Mouse (Mus musculus): ENCODE measurements around the gene Polk.

The Polk gene

DNA sequence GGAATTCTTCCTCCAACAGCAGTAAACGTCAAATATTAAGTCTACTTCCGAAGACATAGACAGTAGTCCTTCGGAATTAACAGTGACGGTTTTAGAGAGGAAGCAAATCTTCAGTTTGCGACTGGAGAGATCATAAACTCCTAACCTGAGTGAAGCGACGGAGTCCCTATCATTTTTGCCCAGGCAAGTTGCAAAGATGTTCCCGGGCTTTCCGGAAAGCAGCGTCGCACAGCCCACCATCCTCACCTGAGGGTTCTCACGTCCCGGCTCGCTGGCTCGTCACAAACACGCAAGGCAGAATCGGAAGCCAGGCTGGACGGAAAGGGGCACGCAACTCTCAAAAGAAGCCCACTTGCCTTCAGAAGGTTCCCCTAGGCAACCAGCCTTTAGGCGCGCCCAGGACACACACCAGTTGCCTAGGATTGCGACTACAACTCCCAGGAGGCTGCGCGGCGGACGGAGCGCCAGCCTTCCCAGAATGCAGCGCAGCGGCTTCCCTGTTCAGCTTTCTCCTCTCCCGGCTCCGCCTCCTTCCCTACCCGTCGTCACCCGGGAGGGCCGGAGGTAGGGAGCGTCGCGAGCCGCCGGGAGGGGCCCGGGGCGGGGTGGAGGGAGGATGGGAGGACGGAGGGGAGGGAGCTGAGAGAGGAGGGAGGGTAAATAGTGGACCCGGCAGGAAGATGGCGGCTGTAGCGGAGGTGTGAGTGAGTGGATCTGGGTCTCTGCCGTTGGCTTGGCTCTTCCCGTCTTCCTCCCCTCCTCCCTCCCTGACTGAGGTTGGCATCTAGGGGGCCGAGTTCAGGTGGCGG is at the start of gene Polk, which contains the start of gene Col4a3bp:
Gene Polk (minus strand): TSS at position 499 of the 809 bp plus-strand sequence.
Gene Col4a3bp (plus strand): TSS at position 538 of the 809 bp plus-strand sequence.
- DNase-seq = peak; percentile 98

DNA sequence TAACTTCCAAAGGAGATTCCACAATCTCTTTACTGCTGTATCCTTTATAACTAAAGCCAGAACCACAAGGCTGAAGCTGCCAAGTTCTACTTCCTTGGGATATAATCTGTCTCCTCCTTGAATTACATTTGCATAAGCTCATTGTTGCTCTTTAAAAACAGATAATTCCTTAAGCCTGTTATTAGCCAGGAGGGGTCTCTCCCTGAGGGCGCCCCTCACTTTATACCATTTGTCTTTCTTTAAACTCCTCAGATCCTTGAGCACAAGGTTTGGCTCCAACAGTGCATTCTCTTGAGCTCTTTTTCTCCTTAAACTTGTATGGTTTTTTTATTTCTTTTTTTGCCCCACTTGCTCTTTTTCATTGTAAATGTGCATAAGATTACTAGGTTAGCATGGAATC is 46.3 kb upstream of the Polk start:
- no peak for DNase-seq

DNA sequence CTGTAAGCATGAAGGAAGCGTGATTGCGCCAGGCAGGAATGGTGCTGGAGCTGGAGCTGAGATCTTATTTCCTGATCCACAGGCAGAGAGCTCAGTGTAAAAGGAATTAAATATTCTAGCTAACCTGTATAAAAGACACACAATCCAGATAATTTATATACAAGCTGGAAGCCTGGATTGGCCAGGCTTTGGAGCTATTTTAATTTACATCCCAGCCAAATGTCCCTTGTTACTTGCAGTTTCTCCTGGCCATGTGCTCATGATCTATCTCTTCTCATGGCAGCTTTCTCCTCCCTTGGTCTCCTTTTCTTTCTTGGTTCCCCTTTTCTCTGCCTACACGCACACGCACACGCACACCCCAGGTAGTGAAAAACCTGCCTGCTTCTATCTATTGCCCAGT is 44.2 kb upstream of the Polk start:
- DNase-seq = no peak

DNA sequence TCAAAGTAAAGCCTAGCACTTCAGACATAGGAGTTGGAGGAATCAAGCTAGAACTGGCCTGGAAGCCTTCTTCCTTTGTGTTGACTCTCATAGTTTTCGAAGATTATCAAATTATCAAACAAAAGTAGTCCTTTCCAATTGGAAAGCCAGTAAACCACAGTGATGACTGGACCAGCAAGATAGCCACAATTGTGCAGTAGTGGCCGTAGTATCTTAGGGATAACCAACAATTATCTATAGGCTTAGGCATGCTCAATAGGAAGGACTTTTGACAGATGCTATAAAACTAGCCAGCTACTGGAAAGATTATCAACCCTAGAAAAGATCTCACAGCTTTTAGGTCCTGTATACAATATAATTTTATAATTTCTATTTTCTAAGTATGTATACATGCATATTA is 41.8 kb upstream of the Polk start:
- DNase-seq = no peak

DNA sequence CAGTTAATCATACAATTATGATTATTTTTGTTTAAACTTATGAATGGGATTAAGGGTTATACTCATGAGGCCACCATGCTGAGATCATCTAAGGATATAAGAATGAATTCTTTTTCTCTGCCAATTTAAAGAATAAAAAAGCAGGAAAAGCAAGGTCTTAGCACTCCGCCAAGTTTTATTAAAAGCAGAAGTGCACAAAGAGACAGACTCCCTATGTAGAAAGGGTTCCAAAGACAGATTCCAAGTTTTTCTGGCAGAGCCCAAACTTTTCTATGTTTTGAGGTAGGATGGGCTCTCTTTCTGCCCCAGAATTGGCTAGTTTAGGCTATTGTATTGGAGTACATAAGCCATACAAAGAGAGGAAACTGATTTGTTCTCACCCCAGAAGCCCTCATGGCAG is 37.6 kb upstream of the Polk start:
- DNase-seq = no peak

DNA sequence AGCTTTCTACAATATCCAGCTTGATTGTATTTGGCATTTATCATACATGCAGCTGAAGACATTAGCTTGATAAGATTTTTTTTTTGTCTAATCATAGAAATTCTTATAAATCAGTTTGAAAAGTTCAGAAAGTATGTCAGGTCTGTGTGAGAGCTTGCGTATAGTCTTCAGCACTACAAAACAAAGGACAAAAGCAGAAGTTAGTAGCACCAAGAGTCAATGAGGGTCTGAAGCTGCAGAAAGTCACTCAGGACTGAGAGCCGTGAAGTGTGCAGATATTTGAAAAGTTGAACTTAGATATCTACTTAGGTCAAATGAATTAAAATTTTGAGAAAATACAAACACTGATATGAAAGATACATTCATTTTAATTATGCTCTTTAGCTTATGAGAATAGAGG is 36.7 kb upstream of the Polk start:
- no peak for DNase-seq

DNA sequence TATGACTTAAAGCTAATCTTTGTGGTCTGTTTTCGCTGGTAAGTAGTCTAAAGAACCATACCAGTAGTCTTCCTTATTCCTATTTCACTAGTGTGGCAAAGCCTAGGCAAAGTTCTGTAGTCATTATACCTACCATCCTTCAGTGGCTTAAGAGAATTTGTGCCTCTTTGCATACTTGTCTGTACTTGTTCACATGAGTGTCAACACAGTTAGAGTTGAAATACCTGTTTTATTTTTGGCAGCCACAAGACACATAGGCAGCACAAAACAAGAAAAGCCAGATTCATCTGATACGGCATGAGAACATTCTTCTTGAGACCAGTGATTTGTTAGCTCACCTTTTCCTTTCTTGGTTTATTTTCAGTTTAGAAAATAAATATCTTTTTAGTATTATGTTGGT is 31.8 kb upstream of the Polk start:
- peak; percentile 38 for DNase-seq

DNA sequence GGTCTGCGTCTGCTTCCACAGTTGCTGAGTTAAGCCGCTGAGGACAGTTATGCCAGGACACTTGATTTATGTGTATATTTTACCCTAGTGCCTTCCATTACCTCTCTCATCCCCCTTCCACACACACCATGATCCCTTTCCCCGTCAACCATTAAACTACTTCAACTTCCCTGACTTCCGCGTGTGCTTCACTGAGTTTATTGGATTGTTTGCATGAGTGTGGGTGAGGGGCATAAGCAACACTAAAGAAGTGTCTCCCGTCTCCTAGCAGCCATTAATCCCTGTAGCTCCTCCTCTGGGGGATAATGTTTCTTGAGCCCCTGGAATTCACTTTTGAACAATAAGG is 28.6 kb upstream of the Polk start:
- DNase-seq = no peak

DNA sequence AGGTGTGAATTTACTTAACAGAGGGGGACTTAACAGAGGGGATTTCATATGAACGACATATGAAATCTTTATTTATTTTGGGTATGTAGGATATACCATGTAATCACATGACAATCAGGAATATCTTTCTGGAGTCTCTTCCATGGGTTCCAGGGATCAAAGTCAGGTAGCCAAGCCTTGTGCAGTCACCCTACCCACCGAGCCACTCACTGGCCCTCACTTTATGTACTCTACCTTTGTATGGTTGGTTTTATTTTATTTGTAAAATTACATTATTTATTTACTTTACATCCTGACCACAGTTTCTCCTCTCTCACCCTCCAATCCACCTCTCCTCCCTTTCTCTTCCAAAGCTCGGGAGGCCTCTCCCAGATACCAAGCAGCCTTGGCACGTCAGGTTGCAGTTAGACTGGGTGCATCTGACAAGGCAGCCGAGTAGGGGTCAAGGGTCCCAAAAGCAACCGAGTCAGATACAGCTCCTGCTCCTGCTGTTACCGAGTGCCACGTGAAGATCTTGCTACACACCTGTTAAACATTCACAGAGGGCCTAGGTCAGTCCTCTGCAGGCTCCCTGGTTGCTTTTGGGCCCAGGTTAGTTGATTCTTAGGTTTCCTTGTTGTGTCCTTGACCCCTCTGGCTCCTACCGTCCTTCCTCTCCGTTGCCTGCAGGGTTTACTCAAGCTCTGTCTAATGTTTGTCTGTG is 28.1 kb upstream of the Polk start:
- peak; percentile 95 for DNase-seq

DNA sequence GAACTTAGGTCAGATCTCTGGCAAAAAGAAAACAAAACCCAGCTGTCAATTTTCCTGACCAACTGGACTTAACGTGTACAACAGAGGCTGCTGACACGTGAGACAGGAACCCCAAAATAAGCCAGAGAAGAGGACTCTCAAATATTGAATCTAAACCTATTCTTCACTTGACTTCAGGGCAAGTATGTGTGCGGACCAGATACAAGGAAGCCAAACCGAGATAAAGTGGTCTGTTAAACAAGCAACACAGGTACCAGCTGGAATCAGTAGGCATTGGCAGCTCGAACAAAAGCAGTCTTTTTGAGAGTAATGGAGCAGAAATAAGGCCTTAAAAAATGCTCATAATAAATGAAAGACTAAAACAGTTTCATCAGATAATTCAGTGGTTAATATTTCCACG is 25.6 kb upstream of the Polk start:
- DNase-seq = no peak

DNA sequence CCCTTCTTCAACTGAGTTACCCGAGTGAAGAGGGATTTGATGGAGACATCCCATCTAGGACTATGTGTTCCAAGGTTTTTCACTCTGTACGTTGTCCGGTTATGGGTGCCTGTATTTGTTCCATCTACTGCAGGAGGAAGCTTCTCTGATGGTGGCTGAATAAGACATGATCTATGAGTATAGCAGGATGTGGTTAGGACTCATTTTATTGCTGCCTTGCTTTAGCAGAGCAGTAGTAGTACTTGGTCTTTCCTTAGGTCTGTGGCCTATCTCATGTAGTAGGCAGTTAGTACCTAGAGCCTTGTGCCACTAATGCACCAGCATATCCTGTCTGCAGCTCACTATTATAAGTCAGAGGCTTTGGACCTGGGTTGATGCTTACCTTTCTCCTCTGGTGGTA is 12.7 kb upstream of the Polk start:
- DNase-seq = no peak

DNA sequence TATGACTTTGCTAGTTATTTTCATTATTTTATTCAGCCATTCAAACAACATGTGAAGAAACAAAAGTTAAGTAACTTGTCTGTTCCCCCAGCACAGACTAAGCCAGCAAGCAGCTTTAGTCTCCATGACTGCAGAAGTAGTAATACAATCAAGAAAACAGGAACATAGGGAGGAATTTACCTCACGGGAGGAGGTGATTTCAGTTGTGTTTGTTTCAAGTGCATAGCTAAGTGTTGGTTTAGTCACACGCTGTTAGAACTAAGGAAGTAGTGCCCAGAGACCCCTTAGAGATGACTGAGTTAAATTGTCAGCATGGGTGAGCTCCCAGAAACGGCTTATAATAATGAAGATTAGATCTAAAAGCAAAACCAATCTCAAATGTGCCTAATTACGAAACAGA is 5.6 kb upstream of the Polk start:
- no peak for DNase-seq

DNA sequence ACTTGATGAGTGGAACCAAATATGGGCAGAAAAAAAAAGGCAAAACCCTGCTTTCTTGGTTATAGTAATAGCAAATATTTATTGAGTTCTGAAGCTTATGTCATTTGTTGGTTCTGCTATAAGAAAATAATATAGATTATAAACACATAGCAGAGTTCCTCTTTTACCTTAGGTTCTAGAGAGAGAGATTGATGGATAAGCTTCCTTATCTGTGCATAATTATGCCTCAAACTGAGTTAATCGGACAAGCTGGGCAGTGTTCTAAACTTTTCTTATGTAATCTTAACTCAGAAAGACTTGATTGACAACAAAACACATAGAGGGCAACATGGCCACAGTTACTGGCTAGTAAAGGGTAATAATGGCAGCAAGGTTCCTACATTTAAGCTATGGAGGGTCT is 4.9 kb upstream of the Polk start:
- DNase-seq = no peak

DNA sequence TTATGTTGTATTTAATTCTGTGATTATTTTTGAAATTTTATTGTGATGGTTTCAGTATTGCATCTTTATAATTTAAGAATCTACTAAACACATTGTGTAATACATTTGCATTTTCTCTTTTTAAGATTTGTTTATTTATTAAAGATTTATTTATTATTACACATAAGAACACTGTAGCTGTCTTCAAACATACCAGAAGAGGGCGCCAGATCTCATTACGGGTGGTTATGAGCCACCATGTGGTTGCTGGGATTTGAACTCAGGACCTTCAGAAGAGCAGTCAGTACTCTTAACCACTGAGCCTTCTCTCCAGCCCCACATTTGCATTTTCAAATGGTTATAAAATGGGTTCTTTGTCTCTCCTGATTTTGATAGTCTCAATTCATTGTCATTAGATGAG is 2.1 kb upstream of the Polk start:
- DNase-seq = no peak

DNA sequence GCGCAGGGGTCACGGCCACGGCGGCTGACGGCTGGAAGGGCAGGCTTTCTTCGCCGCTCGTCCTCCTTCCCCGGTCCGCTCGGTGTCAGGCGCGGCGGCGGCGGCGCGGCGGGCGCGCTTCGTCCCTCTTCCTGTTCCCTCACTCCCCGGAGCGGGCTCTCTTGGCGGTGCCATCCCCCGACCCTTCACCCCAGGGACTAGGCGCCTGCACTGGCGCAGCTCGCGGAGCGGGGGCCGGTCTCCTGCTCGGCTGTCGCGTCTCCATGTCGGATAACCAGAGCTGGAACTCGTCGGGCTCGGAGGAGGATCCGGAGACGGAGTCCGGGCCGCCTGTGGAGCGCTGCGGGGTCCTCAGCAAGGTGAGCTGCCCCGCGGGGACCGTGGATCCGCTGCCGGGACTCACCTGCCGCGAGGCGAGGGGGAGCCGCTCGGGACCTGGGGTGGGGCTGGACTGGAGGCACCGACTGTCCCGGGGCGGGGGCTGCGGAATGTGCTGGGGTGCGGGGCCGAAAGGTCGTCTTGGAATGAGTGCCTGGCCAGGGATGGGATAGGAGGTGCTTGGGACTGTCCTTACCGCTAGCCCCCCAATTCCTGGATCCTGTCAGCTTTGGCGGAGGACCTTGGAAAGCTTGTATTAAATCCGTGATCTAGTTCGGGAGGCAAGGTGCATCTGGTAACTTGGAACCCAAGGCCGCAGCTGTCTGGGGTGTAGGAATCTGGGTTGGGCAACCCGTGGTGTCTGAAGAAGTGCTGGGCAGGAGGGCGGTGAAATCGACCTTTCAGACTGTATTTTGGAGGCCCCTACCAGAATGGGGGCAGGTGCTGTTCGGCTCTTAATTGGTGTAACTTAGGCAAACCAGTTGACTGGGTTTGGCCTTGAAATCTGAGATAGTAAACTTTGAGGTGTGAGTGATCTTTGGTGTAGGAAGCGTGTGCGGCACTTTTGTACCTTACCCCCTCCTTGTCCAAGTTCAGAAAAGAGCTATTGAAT is 817 bp upstream of the Polk start:
- peak; percentile 64 for DNase-seq

DNA sequence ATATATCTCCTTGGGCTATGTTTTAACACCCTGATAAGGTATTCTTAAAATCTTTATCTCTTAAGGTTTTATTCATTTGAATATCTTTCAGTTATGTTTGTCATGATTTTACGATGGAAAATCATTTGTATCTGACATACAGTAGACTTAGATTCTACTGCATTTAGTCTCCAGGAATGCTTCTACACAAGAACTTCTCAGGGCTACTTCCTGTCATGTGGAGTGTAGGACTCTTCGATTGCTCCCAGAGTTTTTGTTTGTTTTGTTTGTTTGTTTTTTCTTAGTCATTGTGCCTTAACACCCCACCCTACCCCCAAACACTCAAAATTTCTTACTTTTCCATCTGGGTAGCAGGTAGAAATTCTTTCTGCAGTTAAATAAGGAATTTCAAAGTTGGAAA is 998 bp downstream of the Polk start:
- no peak for DNase-seq

DNA sequence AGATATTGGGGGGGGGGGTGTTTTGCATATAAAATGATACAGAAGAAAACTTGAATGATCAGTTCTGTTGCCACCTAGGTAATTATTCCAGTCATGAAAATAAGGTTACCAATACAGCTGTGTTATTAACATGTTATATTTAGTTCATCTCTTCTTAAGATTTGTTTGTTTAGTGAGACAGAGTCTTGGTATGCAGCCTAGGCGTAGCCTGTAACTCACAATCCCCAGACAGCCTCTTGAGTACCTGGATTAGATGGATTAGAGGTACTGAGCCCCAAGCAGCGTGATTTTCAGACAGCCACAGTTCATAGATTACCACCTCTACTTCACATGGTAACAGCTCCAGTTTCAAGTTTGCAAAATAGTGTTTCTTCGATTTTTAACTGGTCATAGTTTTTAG is 4.3 kb downstream of the Polk start:
- DNase-seq = no peak

DNA sequence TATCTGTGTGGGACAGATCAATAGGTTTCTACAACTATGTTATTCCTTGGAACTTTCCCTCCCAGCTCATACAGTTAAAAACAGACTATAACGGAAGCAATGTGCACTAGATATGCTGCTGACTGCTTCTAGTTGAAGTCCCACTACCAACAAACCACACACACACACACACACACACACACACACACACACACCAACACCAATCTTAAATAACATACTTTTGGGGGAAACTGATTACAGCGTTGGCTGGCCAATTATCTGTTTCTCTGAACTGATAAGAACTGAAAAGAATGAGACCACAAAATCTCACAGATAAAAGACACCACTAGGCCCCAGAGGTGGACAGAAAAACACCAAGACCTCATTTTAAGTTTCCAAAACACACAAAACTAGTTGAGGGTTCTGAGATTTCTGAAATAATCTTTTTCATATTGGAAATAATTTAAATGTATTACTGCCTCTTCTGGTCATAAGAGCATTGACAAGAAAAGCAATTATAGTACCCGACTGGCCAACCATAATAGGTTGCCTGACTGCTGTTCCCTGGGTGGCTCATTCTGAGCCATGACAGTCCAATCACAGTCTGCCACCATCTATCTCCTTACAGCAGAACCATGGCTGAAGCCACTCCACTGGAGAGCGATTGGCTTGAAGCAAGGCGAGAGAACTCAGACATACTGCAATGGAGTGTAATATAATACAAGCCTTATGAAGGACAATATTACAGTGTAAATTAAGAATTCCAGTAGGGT is 5.4 kb downstream of the Polk start:
- no peak for DNase-seq

DNA sequence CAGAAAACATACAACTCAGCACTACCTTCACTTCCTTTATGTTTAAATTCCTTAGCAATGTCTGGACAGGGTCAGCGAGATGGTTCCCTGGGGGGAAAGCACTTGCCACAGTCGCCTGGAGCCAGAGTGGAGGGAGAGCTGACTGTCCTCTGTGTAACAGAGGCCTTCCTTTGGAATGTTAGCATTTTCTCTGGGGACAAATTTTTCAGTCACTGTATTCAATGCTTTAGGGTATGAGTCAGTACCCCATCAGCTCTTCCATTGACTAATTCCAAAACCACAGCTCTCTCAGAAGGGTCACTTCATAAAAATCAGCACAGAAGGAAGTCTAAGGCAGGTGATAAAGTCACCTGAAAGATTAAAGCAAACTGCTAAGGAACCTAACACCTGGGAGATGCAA is 8.6 kb downstream of the Polk start:
- no peak for DNase-seq

DNA sequence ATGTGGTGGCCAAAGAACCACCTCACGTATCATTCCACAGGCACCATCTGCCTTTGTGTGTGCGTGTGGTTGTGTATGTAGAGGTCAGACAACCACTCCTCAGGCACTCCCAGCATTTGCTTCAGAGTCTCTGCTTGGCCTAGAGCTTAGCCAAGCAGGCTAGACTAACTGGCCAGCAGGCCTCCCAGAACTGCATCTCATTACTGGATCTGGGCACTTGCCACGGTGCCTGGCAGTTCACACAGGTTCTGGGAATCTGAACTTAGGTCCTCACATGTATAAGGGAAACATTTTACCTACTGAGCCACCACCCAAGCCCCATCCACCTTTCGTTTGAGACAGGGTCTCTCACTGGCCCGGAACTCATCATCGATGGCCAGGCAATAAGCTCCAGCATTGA is 10.2 kb downstream of the Polk start:
- peak; percentile 34 for DNase-seq

DNA sequence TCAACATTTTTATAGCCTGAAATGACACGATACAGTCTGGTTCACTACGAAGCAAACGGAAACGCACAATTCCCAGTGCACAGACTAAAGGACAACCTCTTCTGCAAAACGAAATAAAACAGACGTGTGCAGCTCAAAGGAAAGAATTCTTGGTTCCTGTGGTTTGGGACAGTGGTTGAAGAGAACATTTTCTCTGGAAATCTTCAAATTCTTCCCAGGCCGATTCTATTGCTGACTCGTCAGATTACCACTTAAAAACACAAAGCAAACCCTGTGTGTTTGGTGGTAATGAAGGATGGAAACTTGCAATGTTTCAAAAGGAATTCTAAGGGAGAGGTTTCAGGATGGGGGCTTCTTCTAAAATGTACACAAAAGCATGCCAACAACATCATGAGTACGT is 12.3 kb downstream of the Polk start:
- no peak for DNase-seq

DNA sequence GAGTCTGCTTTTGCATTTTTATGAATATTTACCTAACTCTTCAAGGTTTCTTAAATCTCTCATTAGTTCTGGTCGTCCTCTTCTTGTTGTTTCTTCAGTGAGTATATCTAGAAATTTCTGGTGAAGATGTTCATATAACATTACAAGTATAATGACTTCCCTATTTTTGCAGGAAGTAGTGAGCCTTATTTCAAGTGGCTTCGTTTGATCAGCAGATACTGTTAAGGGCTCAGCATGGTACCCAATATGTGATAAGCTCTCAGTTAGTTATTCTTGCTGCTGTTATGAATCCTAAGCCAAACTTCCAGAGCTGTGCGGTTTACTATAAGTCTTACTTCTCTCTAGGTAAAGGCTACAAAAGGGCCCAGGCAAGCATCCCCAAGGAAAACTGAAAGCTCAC is 12.8 kb downstream of the Polk start:
- no peak for DNase-seq

DNA sequence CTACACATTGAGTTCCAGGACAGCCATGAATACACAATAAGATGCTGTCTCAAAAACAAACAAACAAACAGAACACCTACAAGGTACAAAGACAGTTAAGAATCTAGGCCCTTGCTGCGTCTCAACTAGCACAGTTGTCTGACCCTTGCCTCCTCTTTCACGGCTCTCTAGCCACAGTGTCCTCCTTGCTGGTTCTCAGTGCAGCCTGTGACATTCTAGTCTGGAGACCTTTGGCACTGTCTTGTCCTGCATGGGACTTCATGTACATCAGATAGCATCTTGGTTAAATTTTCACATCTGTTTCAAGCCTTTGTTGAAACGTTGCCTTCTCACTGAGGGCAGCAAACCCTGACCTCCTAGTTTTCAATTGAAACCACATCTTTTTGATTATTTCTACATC is 13.6 kb downstream of the Polk start:
- peak; percentile 60 for DNase-seq
